Comparison of ENCODE assay signal across 12 mouse cellular contexts in the genomic region with DNA sequence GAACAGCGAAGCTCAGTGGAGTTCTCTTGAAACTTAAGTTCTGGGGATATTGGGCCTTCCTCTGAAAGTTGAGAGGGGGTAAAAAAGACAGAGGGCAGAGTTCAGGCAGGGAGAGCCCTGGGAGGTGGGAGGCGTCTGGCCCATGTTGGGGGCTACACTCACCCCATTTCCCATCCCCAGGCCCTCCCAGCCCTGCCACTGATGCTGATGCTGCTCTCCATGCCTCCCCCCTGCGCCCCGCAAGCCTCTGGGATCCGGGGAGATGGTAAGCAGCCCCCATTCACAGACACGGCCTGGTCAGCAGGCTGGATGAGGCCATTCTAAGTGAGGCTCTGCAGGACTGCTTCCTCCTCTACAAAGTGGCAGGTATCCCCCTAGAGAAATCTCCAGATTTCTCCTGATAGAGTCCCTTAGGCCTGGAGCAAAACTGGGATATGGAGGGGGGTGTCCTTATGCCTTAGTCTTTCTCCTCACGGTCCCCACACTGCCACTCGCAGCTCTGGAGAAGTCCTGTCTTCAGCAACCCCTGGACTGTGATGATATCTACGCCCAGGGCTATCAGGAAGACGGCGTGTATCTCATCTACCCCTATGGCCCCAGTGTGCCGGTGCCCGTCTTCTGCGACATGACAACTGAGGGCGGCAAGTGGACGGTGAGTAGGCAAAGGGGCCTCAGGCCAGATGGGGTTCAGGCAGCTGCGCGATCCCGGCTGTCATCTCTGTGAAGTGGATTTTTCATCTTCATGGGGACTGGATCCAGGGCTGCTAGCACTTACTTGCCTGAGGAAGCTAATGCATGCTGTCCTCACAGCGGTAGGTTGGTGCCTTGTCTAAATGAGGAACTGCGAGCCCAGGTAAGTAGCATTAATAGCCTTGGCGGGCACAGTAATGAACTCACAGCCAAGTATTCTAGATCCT. TPM values are rescaled to one million over a fixed set of nuclear protein-coding genes. Genes with fewer than 3 reads are reported as not detected.
A peak's percentile ranks its signal among the peaks of the same experiment; 100 is the strongest.
DNase-seq lines count a peak whose midpoint lies in the region; ATAC-seq and TF ChIP-seq lines count a peak whose summit lies in the region.
"Had no signal": no experiment of that assay in that cellular context is flagged by ENCODE, and none has a peak within 500 bp of the region (broad histone marks: within the 10 kb centered on the region; RNA-seq: fewer than 3 reads in every experiment).

No protein-coding gene starts in this region.

- H3K4me3 ChIP-seq in forebrain, embryonic 13.5 days, result peak overlapping the region; percentile 28
- H3K4me3 ChIP-seq in limb, embryonic 14.5 days (replicated peaks; ENCODE audit: low read length), result peak overlapping the region; percentile 50
- H3K4me3 ChIP-seq: megakaryocyte, embryonic 14.5 days had no signal

- TF ChIP-seq POLR2A in limb, embryonic 14.5 days (IDR thresholded peaks at IDR 0.05; ENCODE audit: borderline replicate concordance, extremely low read depth, insufficient read depth, insufficient read length), result no peak

- H3K4me2 ChIP-seq in forebrain, embryonic 13.5 days, result peak overlapping the region; percentile 57
- peak overlapping the region; percentile 86 for H3K4me2 ChIP-seq in limb, embryonic 14.5 days (replicated peaks; ENCODE audit: low read depth, low read length, severe bottlenecking)

- ATAC-seq in forebrain, embryonic 13.5 days, result no peak
- ATAC-seq in limb, embryonic 14.5 days (ENCODE audit: low FRiP score, low read depth), result no peak

- peak overlapping the region; percentile 99 for H3K27ac ChIP-seq in forebrain, embryonic 13.5 days
- peak overlapping the region; percentile 98 for H3K27ac ChIP-seq in limb, embryonic 14.5 days (replicated peaks; ENCODE audit: low read depth, low read length)

- H3K27me3 ChIP-seq in forebrain, embryonic 13.5 days, result no peaks in the 10 kb centered on the region
- H3K27me3 ChIP-seq in limb, embryonic 14.5 days (ENCODE audit: control insufficient read depth, insufficient read depth, low read length), result no peaks in the 10 kb centered on the region

- 67% methylated on average over 22 of the region's 22 CpGs for WGBS in forebrain, embryonic 13.5 days
- 23% methylated on average over 22 of the region's 22 CpGs for WGBS in limb, embryonic 14.5 days

- peak overlapping the region; percentile 60 for H3K9ac ChIP-seq in forebrain, embryonic 13.5 days
- H3K9ac ChIP-seq in limb, embryonic 14.5 days (ENCODE audit: low read depth, low read length, severe bottlenecking), result peak overlapping the region; percentile 66

- DNase-seq in heart, adult 11 months, result peak; percentile 87
- DNase-seq in heart, adult 8-10 months (ENCODE audit: low spot score), result no peak
- peak; percentile 27 for DNase-seq in A20 (ENCODE audit: low read depth, low spot score)
- DNase-seq in limb, embryonic 14.5 days (ENCODE audit: low spot score), result no peak
- no peak for DNase-seq in thymus, postnatal 0 days (ENCODE audit: low spot score)
- DNase-seq in thymus, postnatal 10 days (ENCODE audit: low spot score in 2 of 2), result no peak
- no peak for DNase-seq in spleen, adult 12 weeks (ENCODE audit: low spot score)
- DNase-seq: adrenal gland, adult 8-10 months had no signal

- H3K9me3 ChIP-seq in forebrain, embryonic 13.5 days (replicated peaks), result no peaks in the 10 kb centered on the region
- no peaks in the 10 kb centered on the region for H3K9me3 ChIP-seq in limb, embryonic 14.5 days (ENCODE audit: control insufficient read depth, low read length)
- H3K9me3 ChIP-seq: megakaryocyte, embryonic 14.5 days had no signal

- H3K4me1 ChIP-seq in forebrain, embryonic 13.5 days, result peaks cover 66% of the 10 kb centered on the region
- H3K4me1 ChIP-seq in limb, embryonic 14.5 days (ENCODE audit: control insufficient read depth, insufficient read depth, low read length), result peaks cover 47% of the 10 kb centered on the region
- H3K4me1 ChIP-seq: megakaryocyte, embryonic 14.5 days had no signal

- H3K36me3 ChIP-seq in forebrain, embryonic 13.5 days (ENCODE audit: poor library complexity, severe bottlenecking), result peaks cover 38% of the 10 kb centered on the region
- peaks cover 36% of the 10 kb centered on the region for H3K36me3 ChIP-seq in limb, embryonic 14.5 days (ENCODE audit: control insufficient read depth, insufficient read depth, low read length)

RNA-seq across cellular contexts. Expression of gene Mfap4, which starts 0.6 kb away (rescaled TPM):
- total RNA-seq in heart, adult 8-10 months (2022), result 10 to 100 TPM in 2 of 4 experiments, 1 to 10 TPM in 2; 7.9 to 11.9 (median 9.9) TPM
- 56.9 and 57.1 TPM in 2 replicates for polyA plus RNA-seq in forebrain, embryonic 13.5 days (2015; fragmentation: Nextera tagmentation; extraction: Ambion mirVana)
- 749 and 913 TPM in 2 replicates for polyA plus RNA-seq in limb, embryonic 14.5 days (2012; rRNA removed)
- polyA plus RNA-seq in limb, embryonic 14.5 days (2014; fragmentation: Nextera tagmentation; extraction: Ambion mirVana), result 474 and 516 TPM in 2 replicates
- polyA plus RNA-seq in thymus, postnatal 0 days (2015; fragmentation: Nextera tagmentation; extraction: Ambion mirVana), result 5.5 and 10.7 TPM in 2 replicates
- polyA plus RNA-seq: C2C12 had no signal

RNA-seq across cellular contexts. Expression of gene Mapk7, which starts 8.4 kb away (rescaled TPM):
- total RNA-seq in heart, adult 8-10 months (2022), result 1 to 10 TPM; 4.3 to 5.1 (median 4.7) TPM
- 91.2 and 96.8 TPM in 2 replicates for polyA plus RNA-seq in forebrain, embryonic 13.5 days (2015; fragmentation: Nextera tagmentation; extraction: Ambion mirVana)
- 98.7 and 133 TPM in 2 replicates for polyA plus RNA-seq in limb, embryonic 14.5 days (2012; rRNA removed)
- 55.9 and 68.9 TPM in 2 replicates for polyA plus RNA-seq in limb, embryonic 14.5 days (2014; fragmentation: Nextera tagmentation; extraction: Ambion mirVana)
- polyA plus RNA-seq in thymus, postnatal 0 days (2015; fragmentation: Nextera tagmentation; extraction: Ambion mirVana), result 26.0 and 26.2 TPM in 2 replicates

RNA-seq across cellular contexts. Expression of gene B9d1, which starts 19.1 kb away (rescaled TPM):
- 10 to 100 TPM in 1 of 4 experiments, 1 to 10 TPM in 3; 7.9 to 11.2 (median 8.3) TPM for total RNA-seq in heart, adult 8-10 months (2022)
- 43.4 and 48.2 TPM in 2 replicates for polyA plus RNA-seq in forebrain, embryonic 13.5 days (2015; fragmentation: Nextera tagmentation; extraction: Ambion mirVana)
- 37.2 and 41.7 TPM in 2 replicates for polyA plus RNA-seq in limb, embryonic 14.5 days (2012; rRNA removed)
- 28.2 and 35.5 TPM in 2 replicates for polyA plus RNA-seq in limb, embryonic 14.5 days (2014; fragmentation: Nextera tagmentation; extraction: Ambion mirVana)
- 6.7 and 8.9 TPM in 2 replicates for polyA plus RNA-seq in thymus, postnatal 0 days (2015; fragmentation: Nextera tagmentation; extraction: Ambion mirVana)

RNA-seq across cellular contexts. Expression of gene Rnf112, which starts 31.9 kb away (rescaled TPM):
- total RNA-seq in heart, adult 8-10 months (2022), result under 1 TPM in 3 of 4 experiments, not detected in 1; 0.12 to 0.14 (median 0.14) TPM
- 10.1 and 12.2 TPM in 2 replicates for polyA plus RNA-seq in forebrain, embryonic 13.5 days (2015; fragmentation: Nextera tagmentation; extraction: Ambion mirVana)
- polyA plus RNA-seq in limb, embryonic 14.5 days (2012; rRNA removed), result 2.4 and 2.8 TPM in 2 replicates
- 0.21 and 0.26 TPM in 2 replicates for polyA plus RNA-seq in limb, embryonic 14.5 days (2014; fragmentation: Nextera tagmentation; extraction: Ambion mirVana)
- not detected in 2 replicates for polyA plus RNA-seq in thymus, postnatal 0 days (2015; fragmentation: Nextera tagmentation; extraction: Ambion mirVana)
- total RNA-seq: gastrocnemius, adult 18-20 months had no signal
- polyA plus RNA-seq: C2C12 had no signal

Comparison
In these comparisons a context has a peak if more than half of its experiments do, and no peak if none do; other contexts are left out.
1. DNase-seq: peak in heart, adult 11 months (single experiment) and A20 (single experiment); none in heart, adult 8-10 months (single experiment), limb, embryonic 14.5 days (single experiment), thymus, postnatal 0 days (single experiment), thymus, postnatal 10 days (0 of 2) and spleen, adult 12 weeks (single experiment).